Mouse (Mus musculus) thymus, adult 18-20 months (tissue): ENCODE measurements around the gene Itgb5.

Source experiments
- DNase-seq, 2 experiments: peaks; one replicate each; pipeline ENCODE4 v3.0.0; 2022; ENCODE audit warnings: mixed read lengths in 2 of 2

The Itgb5 gene

DNA sequence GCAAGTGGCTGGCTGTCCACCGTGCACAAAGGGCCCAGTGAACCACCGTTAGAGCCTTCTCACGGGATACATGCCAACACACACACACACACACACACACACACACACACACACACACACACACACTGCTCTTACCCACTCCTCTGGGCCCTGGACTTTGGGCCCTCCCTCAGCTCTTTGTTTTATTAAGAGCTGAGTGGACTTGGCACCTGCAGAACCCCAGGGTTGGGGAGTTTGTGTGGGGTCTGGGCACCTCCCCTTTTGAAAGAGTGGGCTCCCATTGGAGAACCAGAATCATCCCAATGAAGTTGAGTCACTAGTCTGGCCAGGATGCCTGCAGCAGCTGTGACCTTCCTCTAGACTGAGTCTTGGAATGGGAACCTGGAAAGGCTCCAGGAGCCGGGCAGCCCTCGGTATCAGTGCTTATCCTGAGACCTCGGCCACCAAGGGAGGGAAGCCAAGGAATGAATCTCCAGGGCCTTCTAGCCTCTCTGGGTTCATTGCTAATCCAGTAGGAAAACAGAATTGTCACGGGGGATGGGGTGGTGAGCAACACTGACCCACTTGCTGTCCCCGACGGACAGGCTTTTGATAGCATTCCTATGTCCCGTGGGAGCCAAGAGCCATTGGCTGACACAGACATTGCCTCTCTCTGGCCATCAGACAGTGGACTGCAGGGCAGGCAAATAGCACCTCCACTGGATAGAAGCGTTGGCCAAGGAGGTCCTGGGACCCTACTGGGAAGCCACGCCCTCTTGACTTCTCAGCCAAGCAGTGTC is 87.2 kb downstream of the Itgb5 start:
- DNase-seq: no peak

DNA sequence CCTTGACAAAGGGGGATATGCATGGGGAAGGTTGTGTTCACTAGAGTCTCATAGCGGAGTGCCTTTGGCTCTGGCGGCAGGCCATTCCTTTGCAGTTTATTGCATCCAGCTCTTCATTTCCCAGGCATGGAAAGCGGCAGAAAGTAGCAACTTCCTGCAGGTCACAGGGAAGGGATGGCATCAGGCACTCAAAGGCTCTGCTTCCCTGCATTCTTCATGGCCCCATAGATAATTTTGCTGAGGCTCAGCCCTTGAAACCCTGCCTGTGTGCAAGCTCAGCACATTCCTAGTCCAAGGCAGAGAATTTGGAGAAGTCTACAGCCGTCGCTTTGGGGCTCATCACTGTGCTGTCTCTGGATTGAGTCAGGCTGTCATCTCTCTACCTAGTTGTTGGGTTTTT is 87.9 kb downstream of the Itgb5 start:
- DNase-seq: no peak

DNA sequence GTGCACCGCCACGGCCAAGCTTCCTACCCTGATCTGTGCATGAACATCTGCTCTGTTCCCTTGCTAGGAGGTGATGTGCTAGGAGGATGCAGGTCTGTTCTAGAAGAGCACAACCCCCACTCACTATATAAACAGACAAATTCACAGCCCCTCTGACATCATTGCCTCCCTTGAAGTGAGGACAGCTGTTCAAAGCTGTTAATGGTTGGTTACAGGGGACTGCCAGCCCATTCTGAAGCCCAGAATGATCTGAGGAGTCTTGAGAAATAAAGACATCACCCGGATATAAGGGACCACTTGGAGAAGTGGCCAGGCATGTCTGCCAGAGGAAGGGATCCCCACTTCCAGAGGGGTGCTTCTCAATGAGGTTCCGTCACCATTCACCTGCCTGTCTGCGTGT is 88.5 kb downstream of the Itgb5 start:
- no peak for DNase-seq

DNA sequence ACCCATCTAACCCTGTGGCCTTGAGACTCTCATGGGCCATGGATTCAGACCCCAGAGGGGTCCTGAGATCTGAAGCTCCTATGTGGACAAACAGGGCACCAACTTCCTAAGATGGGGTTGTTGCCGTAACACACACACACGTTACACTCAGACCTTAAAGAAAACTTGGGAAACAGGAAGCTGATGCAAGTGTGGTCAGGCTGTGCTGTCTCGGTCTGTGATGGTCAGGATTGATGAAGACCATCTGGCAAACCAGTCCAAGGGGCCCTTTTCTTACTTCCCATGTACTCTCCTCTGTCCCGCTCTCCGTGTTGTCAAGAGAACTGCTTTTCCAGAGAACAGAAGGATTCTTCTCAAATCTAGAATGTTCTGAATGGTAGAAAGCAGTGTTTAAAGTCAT is 92.0 kb downstream of the Itgb5 start:
- no peak for DNase-seq

DNA sequence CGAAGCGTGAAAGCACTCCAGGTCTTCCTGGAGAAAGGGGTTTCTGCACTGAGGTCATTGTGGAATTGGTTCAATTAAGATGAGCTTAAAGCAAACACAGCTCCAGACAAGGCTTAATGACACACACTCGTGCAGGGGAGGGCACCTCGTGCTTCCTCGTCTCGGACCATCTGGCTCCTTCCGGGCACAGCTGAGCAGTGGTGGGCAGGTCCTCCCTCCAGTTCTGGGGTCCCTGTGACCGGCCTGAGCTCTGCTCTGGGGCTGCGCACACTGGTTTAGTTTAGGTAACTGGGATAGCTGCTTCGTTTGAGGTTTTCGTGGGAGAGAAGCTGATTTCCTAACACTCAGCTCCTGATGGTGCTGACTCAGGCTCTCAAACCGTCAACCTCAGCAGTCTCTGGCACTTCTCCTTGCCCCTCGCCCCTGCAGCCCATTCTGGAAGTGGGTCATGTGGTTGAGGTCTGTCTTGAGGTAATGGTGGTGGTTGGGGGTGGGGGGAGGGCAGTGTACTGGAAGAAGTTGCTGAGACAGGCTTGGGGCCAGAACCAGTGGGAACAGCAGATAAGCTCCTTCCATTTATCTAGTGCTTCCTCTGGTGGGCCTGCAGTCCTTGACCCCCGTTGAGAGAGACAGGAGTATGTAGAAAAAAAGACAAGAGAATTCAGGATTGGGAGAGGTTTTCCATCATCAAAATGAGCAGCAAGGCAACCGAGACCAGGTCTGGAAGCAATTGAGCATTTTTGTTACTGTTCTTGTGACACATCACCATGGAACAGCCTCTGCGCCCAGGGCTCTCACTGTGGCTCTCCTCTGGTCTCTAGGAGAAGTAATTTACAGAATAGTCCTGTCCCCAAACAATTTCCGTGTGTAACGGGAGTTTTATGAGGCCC is 92.9 kb downstream of the Itgb5 start:
- DNase-seq: peak in 1 of 2 experiments; percentile 10

DNA sequence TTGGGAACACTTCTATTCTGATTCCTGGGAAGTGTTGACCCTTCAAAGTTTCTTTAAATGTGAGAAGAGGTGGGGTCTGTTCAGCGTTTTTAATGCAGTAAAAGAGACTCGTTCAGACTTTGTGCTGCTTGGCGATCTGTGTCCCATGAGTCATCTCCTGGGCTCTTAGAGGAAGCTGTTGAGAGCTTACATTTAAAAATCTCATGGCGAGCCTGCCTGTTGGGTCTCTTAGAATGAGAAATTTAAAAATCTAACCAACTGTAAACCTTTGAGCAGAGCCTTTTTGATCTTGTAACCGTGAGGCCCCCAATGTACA is 93.5 kb downstream of the Itgb5 start:
- no peak for DNase-seq

DNA sequence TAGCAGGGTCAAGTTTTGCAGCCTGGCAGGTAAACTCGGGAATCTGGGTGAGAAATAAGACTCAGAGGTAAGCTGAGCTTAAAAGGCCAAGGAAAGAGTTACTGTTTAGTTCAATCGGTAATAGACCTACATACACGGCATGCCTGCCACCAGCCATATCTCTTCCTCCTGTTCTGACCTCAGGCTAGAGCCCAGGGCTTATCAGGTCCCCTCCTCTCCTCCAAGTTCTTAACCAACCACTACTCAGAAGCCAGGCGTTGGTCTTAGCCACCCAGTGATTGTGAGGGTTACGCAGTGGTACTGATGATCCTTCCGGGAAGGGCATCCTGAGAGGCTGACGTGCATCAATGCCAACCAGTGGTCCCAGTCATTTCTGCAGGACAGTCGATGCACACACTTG is 94.3 kb downstream of the Itgb5 start:
- no peak for DNase-seq

DNA sequence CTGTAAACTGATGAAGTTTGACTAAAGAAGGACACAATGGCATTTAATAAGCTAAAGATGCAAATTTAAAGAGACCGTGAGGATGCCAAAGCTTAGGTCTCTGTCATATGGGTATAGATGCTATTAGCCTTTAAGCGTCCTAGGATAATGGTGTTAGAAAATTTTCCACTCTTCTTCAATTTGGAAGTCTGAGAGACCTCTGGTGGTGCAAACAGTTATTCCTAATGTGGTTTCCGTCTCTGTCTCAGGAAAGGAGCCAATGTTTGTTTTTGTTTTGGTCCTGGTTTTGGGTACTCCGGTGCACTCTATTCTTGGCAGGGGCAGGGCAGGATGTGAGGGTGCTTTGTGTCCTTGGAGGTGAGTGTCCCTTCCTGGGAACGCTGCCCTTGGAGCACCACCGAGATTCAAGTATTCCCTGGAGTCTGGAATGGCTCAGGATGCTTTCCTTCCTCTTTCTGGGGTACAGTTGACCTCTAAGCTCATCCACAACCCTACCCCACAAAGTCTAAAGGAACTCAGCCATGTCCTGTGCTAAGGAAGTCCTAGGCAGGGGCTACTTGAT is 97.9 kb downstream of the Itgb5 start:
- no peak for DNase-seq

DNA sequence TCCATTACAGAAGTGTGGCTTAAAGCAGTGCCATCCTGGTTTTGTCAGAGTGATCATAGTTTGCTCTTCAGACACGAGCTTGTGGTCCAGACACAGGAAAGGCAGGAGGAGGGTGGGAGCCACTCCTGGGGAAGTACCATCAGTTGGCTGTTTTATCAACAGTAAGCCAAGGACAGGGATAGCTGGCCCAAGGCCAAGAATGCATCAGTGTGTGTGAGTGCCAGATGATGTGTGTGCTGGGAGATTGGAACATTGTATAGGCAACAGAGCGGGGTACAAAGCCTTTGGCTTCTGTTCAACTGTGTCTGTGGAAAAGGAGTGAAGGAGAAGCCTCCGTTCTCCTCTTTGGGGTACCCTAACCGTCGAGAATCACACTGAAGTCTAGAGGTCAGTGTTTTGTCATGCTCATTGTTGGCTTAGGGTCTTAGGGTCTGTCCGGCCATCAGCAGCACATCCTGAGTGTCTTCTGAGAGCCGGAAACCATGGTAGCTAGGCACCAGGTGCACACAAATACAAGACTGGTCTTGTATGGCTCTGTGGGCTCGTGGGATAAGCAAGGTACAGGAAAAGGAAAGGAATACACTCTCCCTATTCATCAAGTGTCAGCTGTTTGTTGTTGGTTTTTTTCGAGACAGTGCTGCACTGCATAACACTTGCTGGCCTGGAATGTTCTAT is 99.5 kb downstream of the Itgb5 start:
- DNase-seq: no peak

DNA sequence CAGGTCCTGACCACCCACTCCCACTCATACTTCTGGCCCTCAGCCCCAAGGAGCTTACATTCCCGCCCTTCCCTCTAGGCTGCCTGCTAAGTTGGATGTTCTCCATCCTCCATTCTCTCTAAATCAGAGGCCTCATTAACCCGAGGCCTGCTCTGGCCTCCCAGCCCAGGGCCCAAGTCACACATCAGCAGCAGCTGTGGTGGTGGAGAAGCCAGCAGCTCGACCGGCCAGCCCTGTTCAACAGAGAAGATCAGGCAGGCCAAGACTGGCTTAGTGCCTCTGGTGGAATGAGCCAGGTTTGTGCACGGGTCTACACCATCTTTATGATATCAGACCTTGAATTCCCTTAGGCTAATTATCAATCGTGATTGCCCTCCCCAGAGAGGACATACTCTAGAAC is 101.3 kb downstream of the Itgb5 start:
- no peak for DNase-seq

DNA sequence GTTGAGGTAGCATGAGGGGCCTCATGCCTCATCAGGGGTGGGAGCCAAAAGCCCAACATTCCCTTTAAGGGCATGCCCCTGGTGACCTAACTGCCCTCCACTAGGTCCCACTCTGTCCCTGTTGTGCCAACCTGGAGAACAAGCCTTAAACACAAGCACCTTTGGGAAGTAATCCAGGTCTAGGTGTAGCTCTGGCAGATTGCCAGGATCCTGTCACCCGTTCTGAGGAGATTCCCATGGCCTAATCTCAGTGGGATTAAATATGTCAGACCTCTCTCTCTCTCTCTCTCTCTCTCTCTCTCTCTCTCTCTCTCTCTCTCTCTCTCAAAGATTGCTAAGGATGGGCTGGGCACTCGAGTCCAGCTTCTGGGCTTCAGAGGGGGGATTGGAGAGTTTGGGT is 102.2 kb downstream of the Itgb5 start:
- no peak for DNase-seq

DNA sequence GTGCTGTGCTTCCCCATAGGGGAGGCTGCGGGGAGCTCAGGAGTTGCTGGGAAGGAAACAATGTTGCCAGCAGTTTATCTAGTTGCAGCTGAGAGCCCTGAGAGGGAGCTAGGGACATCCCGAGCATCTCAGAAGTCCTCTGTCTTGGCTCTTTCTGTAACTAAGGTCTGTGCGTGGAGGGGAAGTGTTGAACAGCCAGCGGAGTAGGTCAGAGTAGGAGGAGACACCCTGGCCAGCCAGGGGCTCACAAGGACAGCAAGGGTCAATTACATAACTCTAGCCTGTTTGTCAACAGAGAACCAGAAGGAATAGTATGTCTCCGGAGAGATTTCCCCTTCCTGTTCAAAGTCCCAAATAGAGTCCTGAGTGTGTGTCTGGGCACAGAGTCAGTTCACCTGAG is 102.7 kb downstream of the Itgb5 start:
- DNase-seq: no peak

DNA sequence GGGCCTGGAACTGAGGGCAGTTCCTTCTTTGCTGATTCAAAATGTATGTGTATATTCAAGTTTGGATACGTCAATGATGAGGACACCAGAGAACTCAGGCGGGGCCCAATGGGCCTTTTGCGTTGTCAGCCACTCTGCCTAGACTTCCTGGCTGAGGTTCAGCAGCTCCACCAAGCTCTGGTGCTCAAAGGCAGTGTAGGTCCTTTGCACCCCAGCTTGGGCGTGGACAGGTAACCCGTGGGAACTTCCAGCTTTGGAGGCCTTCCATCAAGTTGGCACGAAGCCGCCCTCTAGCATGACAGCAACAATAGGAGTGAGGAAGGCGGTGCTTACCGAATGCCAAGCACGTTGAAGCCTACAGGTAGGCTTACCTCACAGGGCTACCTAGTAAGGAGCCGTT is 103.9 kb downstream of the Itgb5 start:
- no peak for DNase-seq

DNA sequence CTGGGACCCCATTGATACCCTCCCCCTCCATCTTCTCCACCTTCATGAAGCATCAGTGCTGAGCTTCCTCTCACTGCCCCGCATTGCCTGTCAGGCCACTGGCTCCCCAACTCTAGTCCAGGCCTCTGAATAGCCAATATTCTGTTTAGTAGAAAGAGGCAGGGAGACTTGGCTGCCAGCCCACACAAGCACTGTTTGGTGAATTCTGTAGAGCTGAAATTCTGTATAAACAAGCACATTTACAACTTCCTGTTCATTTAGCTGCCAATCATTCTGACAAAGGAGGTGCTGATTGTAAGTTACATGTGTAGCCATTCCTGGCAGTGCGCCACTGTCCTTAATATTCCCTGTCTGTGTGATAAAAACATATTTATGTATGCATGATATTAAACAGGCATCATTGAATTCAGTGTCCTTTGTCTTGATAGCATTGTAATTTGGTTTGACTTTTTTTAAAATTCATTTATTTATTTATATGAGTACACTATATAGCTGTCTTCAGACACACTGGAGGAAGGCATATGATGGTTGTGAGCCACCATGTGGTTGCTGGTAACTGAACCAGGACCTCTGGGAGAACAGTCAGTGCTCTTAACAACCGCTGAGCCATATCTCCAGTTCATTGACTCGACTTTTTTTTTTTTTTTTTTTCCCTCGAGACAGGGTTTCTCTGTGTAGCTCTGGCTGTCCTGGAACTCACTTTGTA is 105.4 kb downstream of the Itgb5 start:
- no peak for DNase-seq

DNA sequence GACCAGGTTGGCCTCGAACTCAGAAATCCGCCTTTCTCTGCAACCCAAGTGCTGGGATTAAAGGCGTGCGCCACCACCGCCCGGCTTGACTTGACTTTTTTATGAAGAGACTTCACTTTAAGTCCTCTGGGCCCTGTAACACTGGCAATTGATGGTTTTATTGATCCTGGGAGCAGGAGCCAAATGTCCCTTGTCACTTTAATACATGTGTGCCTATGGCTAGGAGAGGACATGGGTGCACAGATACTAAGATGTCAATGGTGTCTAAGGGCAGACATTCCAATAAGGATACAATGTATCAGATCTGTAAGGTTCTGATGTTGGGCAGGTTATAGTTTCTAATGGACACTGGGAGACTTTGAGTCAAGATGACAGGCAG is 105.9 kb downstream of the Itgb5 start:
- no peak for DNase-seq

DNA sequence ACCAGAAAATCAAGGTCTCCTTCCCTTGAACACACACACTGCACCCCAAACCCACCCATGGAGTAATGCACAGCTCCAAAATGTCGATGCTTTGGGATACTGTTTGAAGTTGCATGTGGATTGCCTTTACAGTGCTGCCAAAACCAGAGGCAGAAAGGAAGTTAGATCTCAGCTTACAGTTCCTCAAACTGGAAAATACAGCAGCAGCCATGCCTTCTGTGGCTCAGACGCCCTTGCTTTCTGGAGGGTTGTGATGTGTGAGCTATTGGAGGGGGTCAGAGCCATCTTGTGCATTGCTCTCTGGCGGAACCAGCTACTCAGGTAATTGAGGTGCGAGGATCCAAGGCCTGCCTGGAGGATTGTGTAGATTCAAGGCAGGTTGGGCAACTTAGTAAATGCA is 107.4 kb downstream of the Itgb5 start:
- DNase-seq: no peak

DNA sequence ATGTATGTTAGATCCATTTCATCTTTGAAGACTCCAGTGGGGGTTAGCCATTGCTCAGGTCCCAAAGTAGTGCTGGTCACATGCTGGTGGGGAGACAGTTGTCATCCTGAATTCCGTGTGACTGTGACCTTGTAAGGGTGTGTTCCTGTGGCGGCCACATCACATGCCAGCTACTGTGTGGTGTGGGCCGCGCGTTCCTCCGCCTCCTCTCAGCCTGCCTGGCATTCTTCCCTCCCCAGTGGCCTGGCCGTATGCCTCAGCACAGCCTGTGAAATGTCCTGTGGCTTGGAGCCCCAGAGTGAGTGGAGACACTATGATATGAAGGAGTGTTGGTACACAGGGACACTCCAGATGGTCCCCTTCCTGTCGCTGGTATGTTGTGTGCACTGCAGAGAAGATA is 108.1 kb downstream of the Itgb5 start:
- no peak for DNase-seq

DNA sequence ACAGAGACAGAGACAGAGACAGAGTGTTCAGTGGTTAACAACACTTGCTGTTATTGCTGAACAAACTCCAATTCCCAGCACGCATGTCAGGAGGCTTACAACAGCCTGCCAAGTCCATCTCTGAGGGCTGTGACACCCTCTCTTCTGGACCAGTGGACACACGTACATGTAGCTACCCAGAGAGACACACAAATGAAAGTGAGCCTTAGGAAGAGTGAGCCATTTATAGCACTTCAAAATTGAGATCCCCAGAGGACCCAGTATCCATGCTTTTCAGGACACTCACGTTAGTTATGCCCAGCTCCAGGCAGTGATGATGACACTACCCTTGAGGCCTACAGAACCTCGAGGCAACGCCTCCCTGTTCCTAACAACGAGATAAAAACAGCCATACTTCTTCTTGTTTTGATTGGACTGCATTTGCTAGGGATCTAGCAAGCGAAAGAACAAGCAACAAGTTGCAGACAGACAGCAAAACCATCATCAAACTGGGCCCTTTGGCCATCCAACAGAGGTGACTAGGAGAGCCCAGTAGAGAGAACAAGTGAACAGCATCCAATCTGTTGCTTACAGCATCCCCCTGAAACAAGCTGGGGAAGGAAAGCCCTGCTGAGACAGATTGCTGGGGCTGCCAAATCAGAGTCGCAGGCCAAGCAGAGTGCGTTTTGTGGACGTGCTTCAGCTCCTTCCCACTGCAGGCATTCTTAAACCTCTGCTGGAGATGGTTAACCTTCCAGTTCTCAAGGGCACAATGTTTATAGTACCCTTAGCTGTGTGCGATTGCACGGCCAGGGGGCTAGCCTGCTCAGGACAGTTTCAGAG is 109.1 kb downstream of the Itgb5 start:
- no peak for DNase-seq

DNA sequence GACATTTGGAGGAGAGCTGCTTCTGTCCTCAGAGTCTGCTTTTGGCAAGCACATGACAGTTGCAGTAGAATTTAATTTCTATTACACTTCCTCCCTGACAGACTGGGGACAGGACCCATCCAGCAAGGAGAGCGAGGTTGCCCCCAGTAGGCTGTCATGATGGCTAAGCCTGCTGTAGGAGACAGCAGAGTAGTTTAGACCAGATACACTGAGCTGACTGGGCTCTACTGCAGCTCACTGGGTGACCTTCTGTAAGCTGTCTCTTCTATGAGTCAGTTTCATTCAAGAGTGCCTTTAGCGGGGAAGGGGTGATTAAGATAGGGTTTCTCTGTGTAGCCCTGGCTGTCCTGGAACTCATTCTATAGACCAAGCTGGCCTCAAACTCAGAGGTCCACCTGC is 109.7 kb downstream of the Itgb5 start:
- DNase-seq: no peak

DNA sequence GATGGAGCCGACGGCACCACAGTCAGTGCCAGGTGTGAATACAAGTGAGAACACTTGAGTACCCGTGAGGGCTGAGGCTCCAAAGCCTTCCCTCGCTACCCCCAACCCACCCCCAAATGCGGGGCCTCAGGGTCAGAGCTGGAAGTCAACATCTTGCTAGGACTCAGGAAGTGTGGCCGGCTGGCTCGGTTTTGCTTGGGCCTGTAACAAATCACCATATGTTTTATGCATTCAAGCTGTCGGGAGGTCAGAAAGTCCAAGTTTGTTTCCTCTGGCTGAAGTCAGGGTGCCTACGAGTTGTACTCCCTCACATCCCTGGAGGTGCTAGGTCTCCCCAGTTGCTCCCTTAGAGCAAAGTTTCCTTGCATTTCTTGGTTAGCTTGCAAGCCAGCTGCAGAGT is 110.2 kb downstream of the Itgb5 start:
- DNase-seq: no peak

DNA sequence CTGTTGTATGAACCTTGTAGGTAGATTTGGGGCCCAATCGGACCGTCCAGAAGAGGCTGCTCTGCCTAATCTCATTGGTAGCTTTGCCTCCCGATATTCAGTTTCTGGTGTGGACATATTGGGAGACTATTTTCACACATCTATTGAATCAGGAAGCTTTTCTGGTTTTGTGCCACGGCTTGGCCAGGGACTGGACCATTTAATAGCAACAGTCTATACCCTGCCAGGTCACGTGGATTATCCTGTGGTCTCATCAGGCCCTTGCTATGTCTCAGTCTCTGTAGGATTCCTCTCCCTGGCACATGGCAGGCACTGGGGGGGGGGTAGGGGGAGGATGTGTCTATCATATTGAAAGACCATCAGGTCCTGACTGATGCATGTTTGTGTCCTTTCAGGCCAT is 110.6 kb downstream of the Itgb5 start:
- DNase-seq: no peak

DNA sequence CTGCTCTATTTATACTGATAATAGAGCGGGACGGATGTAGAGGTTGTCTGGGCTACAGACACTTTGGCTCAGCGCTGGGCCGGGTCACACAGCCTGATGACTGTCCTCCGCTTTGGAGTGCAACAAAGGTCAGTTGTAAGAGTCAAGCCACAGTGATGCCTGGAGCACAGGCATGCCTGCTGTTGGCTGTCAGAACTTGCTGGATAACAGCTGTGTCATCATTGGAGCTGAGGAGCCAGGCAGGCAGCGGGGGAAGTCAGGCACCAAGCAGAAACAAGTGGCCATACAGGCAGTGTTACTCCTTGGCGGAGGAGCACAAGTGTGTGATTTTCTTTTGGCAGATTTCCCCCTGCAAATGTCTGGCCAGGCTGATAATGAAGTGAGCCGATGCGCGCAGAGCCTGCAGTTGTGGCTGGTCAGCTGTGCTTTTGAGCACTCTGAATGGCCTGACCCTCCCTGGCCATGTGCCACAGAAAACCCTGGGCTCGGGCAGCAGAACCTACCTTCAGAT is 111.9 kb downstream of the Itgb5 start:
- no peak for DNase-seq
